Mouse (Mus musculus) E14TG2a.4 (cell line): ENCODE measurements at regions not wholly inside any gene's neighbourhood (a gene's known extent, or its start where the extent isn't known, plus 50 kb on each side); places are given as distances from the start of the nearest gene placed in this dataset.

Experiments
- H3K27me3 ChIP-seq: 2 replicates; pipeline ENCODE4 v1.6.1; 2014; ENCODE audit warnings: low read length, control low read depth; ENCODE audit not compliant: insufficient read depth
- H3K36me3 ChIP-seq: 2 replicates; pipeline ENCODE4 v1.6.1; 2014; ENCODE audit warnings: low read length, control low read depth; ENCODE audit not compliant: insufficient read depth
- H3K4me1 ChIP-seq: replicated peaks from 2 replicates; pipeline ENCODE4 v1.6.1; 2014; ENCODE audit warnings: low read depth, low read length, control low read depth
- H3K4me3 ChIP-seq: replicated peaks from 2 replicates; pipeline ENCODE4 v1.5.1; 2014; ENCODE audit warnings: mild to moderate bottlenecking, low read length
- H3K9me3 ChIP-seq: 2 replicates; pipeline ENCODE4 v1.6.1; 2014; ENCODE audit warnings: low read length, control low read depth
- CTCF ChIP-seq: conservative IDR thresholded peaks from 2 replicates; pipeline ENCODE4 v1.5.1; 2014; ENCODE audit warnings: low read length
- NANOG ChIP-seq: IDR thresholded peaks from 2 replicates; pipeline ENCODE4 v1.6.1; 2014; ENCODE audit warnings: borderline replicate concordance, low read length, mixed read lengths
- POU5F1 ChIP-seq: IDR thresholded peaks from 2 replicates; pipeline ENCODE4 v1.6.1; 2014; ENCODE audit warnings: low read length, borderline replicate concordance

DNA sequence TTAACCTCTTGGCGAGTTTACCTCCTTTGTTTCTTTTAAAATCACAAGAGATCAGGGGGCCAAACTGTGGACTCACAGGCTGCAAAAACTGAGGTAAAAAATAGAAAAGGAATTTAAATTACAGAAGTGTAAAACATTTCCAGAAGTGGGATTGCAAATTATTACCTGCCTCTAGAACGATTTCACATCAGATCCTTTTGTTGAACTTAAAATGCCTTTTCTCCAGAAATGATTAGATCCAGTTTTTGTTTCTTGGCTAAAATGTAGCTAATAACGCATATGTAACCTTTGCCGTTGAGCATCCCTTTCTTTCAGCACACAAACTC, 108.8 kb upstream of the Zeb2 start:
- Histone ChIP-seq H3K9me3 (no peaks in the 10 kb centered on the region), H3K36me3 (no peaks in the 10 kb centered on the region), H3K4me1 (peaks cover 30% of the 10 kb centered on the region), H3K4me3 (no peak overlapping the region), H3K27me3 (no peaks in the 10 kb centered on the region)
- TF ChIP-seq POU5F1 (no peak), NANOG (no peak), CTCF (no peak)

DNA sequence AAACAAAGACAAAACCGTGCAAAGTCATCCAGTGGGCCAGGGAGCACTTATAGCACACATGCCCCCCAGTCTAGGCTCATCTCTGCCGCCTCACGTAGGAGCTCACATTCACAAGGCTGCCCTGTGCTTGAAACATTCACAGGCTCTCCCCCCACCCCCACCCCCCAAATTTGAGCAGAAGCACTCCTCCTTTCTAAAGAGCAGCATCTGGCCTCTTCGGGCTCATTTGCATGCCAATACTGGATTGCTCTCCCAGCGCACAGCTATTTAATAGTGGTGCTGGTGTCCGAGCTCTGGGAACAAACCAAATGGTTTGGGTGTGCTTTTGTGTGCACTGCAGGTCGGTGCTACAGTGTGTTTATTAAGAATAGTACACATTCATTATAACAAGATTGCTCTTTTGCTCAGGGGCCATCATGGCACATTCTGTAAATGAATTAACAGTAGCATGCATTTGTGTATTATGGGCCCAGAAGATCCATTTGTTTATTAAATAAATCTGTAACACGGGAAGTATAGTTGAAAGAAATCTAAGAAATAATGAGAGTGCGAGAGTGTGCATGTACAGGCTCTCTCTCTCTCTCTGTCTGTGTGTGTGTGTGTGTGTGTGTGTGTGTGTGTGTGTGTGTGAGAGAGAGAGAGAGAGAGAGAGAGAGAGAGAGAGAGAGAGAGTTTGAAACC, 108.3 kb upstream of the Zeb2 start:
- TF ChIP-seq CTCF, result no peak
- TF ChIP-seq NANOG, result no peak
- TF ChIP-seq POU5F1, result no peak
- Histone ChIP-seq H3K4me1 (peaks cover 25% of the 10 kb centered on the region), H3K36me3 (no peaks in the 10 kb centered on the region)

DNA sequence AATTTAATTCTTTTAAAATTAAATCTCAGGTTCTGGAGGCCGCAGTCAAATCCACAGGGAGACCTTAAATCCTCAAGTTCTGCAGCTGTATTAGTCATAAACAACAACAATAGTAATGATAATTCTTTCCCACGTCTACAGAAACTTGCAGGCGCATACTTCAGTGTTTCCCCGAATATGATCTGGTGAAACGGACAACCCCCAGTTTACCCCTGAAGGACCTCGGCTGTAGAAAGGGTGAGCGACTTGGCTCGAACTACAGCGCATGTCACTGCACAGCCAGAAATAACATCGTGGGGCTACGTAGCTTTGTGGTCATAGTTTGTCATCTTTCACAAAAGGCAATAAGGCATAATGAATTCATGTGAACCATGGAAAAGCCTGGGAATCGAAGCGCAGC, 105.0 kb upstream of the Zeb2 start:
- TF ChIP-seq NANOG (no peak), POU5F1 (no peak), CTCF (no peak)
- peaks cover 19% of the 10 kb centered on the region for H3K4me1 ChIP-seq
- no peak overlapping the region for H3K4me3 ChIP-seq
- no peaks in the 10 kb centered on the region for H3K36me3 ChIP-seq
- no peaks in the 10 kb centered on the region for H3K27me3 ChIP-seq
- H3K9me3 ChIP-seq, result no peaks in the 10 kb centered on the region

More for the DNA sequence above, 108.3 kb upstream of the Zeb2 start:
- no peaks in the 10 kb centered on the region for H3K27me3 ChIP-seq
- no peak overlapping the region for H3K4me3 ChIP-seq
- H3K9me3 ChIP-seq, result no peaks in the 10 kb centered on the region

DNA sequence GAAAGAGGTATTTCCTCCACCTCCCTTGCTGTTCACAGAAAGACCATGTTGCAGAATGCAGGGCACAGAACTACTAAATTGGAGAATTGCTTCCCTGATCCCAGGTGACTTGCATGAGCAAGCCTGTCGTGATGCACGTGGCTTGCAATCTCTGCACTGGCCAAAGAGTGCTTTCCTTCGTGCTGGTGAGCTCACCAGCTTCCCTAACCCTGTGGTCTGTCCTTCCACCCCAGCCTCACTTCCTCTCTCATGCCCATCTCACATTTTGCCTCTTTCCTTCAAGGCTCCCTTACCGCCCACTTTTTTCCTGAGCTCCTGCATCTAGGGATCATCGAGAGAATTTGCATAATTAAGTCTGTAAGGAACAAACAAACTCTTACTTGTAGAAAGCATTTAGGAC, 102.7 kb upstream of the Zeb2 start:
- Histone ChIP-seq H3K4me1 (peaks cover 5% of the 10 kb centered on the region), H3K4me3 (no peak overlapping the region), H3K36me3 (no peaks in the 10 kb centered on the region), H3K27me3 (no peaks in the 10 kb centered on the region), H3K9me3 (no peaks in the 10 kb centered on the region)
- no peak for TF ChIP-seq CTCF
- no peak for TF ChIP-seq POU5F1
- no peak for TF ChIP-seq NANOG

- no peaks in the 10 kb centered on the region for H3K27me3 ChIP-seq
- H3K36me3 ChIP-seq, result no peaks in the 10 kb centered on the region
- peaks cover 17% of the 10 kb centered on the region for H3K4me1 ChIP-seq
- TF ChIP-seq CTCF (no peak), POU5F1 (no peak), NANOG (no peak)
- H3K9me3 ChIP-seq, result no peaks in the 10 kb centered on the region
- no peak overlapping the region for H3K4me3 ChIP-seq
Observed at GRCm38 (mm10) chr2:45212833-45213232, 95.6 kb upstream of the Zeb2 start.

DNA sequence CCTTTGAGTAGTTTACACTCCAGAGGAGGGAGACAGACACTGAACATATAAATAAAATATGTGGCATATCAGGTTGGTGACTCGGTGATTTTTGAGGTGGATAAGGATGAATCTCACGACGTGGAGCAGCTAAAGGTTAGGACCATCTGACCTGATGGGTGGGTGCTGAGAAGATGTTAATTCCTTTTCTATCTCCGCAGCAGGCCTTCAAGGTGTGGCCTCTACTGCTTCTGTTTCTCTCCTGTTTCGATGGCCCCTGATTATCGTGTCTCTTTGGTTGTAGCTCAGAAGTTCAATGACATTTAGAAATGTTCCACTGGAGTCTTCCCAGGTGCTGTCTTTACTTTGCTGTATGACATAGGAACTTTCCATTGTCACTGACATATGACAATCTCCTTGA, 91.3 kb upstream of the Zeb2 start:
- Histone ChIP-seq H3K27me3 (no peaks in the 10 kb centered on the region), H3K36me3 (no peaks in the 10 kb centered on the region), H3K4me1 (peaks cover 37% of the 10 kb centered on the region), H3K4me3 (no peak overlapping the region), H3K9me3 (no peaks in the 10 kb centered on the region)
- TF ChIP-seq CTCF (no peak), NANOG (peak; percentile 51; the same call in 1 of the 2 replicates), POU5F1 (no peak)

DNA sequence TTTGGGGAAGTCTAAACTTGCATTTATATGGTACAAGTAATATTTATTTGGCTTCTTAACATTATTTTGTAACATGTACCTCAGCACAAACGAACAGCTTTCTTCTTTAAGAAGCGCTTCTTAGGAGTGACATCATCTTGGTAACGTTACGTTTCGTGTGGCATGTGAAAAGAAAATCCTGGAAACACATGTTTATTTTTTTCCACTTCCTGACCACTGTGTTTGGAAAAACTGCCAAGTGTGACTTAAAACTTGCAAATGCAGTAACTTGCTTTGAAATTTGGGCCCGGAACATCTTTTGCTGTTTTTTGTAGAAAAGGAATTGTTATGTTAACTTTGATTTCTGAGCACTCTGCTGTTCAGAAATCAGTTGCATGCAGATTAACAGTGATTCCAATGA, 88.6 kb upstream of the Zeb2 start:
- peaks cover 37% of the 10 kb centered on the region for H3K4me1 ChIP-seq
- no peak overlapping the region for H3K4me3 ChIP-seq
- TF ChIP-seq NANOG (no peak), POU5F1 (no peak), CTCF (no peak)
- H3K9me3 ChIP-seq, result no peaks in the 10 kb centered on the region
- H3K36me3 ChIP-seq, result no peaks in the 10 kb centered on the region
- H3K27me3 ChIP-seq, result no peaks in the 10 kb centered on the region

- TF ChIP-seq POU5F1, result no peak
- TF ChIP-seq CTCF, result no peak
- no peak for TF ChIP-seq NANOG
- Histone ChIP-seq H3K9me3 (no peaks in the 10 kb centered on the region), H3K27me3 (no peaks in the 10 kb centered on the region), H3K4me3 (peak overlapping the region; percentile 35; the same call in 1 of the 2 replicates), H3K4me1 (peaks cover 37% of the 10 kb centered on the region), H3K36me3 (no peaks in the 10 kb centered on the region)
Observed at GRCm38 (mm10) chr2:45205211-45205610, 88.0 kb upstream of the Zeb2 start.
